Mouse (Mus musculus) forebrain, embryonic 16.5 days (tissue): ENCODE data around the gene Dgkq. TPM values are rescaled to one million over a fixed set of nuclear protein-coding genes. Genes with fewer than 3 reads are reported as not detected.

Experiments used
- ATAC-seq: fragments of 200-750 bp; cut with Nextera tagmentation; 2 replicates; pipeline ENCODE4 v1.8.0; 2017; ENCODE audit warnings: mild to moderate bottlenecking, moderate library complexity
- H3K27ac ChIP-seq: fragments of 300-500 bp; sonication (generic); 2 replicates; pipeline ENCODE4 v1.5.1; 2014; ENCODE audit warnings: low read length, control low read depth
- H3K27me3 ChIP-seq: fragments of 300-500 bp; sonication (generic); replicated peaks from 2 replicates; pipeline ENCODE4 v1.6.1; 2014; ENCODE audit warnings: low read length; ENCODE audit not compliant: control insufficient read depth, insufficient read depth
- H3K36me3 ChIP-seq: fragments of 300-500 bp; sonication (generic); 2 replicates; pipeline ENCODE4 v1.6.1; 2014; ENCODE audit not compliant: control insufficient read depth, insufficient read depth
- H3K4me1 ChIP-seq: fragments of 300-500 bp; sonication (generic); replicated peaks from 2 replicates; pipeline ENCODE4 v1.6.1; 2014; ENCODE audit warnings: low read length; ENCODE audit not compliant: control insufficient read depth, insufficient read depth
- H3K4me2 ChIP-seq: fragments of 300-500 bp; sonication (generic); 2 replicates; pipeline ENCODE4 v1.6.1; 2014; ENCODE audit warnings: mild to moderate bottlenecking, low read length, control low read depth
- H3K4me3 ChIP-seq: fragments of 300-500 bp; sonication (generic); replicated peaks from 2 replicates; pipeline ENCODE4 v1.5.1; 2014; ENCODE audit warnings: mild to moderate bottlenecking, low read length, control low read depth
- H3K9ac ChIP-seq: fragments of 300-500 bp; sonication (generic); replicated peaks from 2 replicates; pipeline ENCODE4 v1.6.1; 2014; ENCODE audit warnings: low read depth, low read length, control low read depth
- H3K9me3 ChIP-seq: fragments of 300-500 bp; sonication (generic); 2 replicates; pipeline ENCODE4 v1.6.1; 2016; ENCODE audit warnings: low read length; ENCODE audit not compliant: control insufficient read depth
- WGBS: fragments of 180-500 bp; shearing (Covaris S2); extraction: QIAGEN DNeasy Blood & Tissue Kit; methylation state at CpG from one replicate; pipeline ENCODE4 v1.1.7; 2014; 5-methylcytosine and 5-hydroxymethylcytosine counted together
- polyA plus RNA-seq: library from polyadenylated mRNA; unstranded; fragments of >200 nt; fragmentation: Nextera tagmentation; extraction: Ambion mirVana; gene quantifications from 2 replicates; pipeline ENCODE4 v1.2.1, GENCODE M21; 2015

Gene Dgkq
- polyA plus RNA-seq, 1 experiment from 2014 or later, result 31.9 TPM

DNA sequence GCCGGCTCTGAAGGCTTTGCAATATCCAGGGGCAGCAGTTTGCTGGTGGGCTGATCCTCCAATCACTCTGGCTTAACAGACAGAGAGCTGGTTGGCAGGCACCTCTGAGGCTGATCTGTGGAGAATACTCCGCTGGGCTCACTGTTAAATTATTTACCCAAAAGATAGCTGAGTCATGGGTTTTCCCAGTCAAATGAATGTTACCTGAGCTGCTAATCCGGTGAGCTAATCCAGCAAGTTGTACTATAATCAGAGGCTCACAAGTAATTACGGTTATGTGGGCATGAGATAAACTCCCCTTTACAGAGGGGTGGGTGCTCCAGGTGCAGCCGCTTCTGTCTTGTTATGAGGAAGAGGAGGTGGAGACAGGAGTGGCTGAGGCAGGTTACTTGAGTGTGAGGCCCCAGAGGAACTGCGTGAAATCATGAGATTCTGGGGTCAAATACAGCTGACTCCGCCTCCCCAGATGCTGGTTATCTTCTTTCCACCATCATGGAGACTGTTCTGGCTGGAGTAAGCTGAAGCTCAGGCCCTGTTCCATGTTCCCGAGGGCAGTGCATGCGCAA lies 5.9 kb upstream of the Dgkq start, which contains the start of gene Slc26a1:
Slc26a1 (minus strand) TSS at position 319 of the 566 bp plus-strand sequence.
- Histone ChIP-seq H3K4me3 (no peak within 1 kb of the TSS), H3K9me3 (no peaks in the 10 kb centered on the region), H3K4me1 (peaks cover 12% of the 10 kb centered on the region), H3K36me3 (peaks cover 11% of the 10 kb centered on the region; the same call in 1 of the 2 replicates), H3K27ac (no peak within 1 kb of the TSS), H3K9ac (no peak within 1 kb of the TSS), H3K4me2 (no peak within 1 kb of the TSS), H3K27me3 (no peaks in the 10 kb centered on the region)
- ATAC-seq, result no peak
- WGBS, result 85% methylated on average over 9 of the region's 9 CpGs

DNA sequence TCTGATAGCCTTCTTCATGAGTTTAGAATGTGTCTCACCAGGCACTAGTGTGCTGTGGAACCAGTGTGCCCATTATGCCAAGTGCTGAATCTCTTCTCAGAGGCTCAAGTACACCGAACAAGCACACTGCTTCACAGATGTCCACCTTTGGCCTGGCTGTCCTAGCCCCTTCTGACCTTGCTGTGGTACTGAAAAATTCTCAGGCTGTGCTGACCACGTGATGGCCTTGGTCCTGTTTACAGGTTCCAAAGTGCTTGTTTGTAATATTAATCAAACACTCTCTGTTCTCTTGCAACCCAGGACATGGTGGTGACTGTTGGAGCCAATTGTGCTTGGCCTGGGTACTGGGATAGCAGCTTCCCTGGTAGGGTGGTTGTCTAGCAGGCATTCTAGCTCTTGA lies 5.2 kb upstream of the Dgkq start:
- H3K36me3 ChIP-seq, result peaks cover 11% of the 10 kb centered on the region; the same call in 1 of the 2 replicates
- H3K4me1 ChIP-seq, result peaks cover 17% of the 10 kb centered on the region
- no peak overlapping the region for H3K27ac ChIP-seq
- H3K4me3 ChIP-seq, result no peak overlapping the region
- H3K9me3 ChIP-seq, result no peaks in the 10 kb centered on the region
- no peak overlapping the region for H3K9ac ChIP-seq
- no peaks in the 10 kb centered on the region for H3K27me3 ChIP-seq
- 91% methylated on average over 2 of the region's 2 CpGs for WGBS
- ATAC-seq, result no peak
- H3K4me2 ChIP-seq, result no peak overlapping the region

DNA sequence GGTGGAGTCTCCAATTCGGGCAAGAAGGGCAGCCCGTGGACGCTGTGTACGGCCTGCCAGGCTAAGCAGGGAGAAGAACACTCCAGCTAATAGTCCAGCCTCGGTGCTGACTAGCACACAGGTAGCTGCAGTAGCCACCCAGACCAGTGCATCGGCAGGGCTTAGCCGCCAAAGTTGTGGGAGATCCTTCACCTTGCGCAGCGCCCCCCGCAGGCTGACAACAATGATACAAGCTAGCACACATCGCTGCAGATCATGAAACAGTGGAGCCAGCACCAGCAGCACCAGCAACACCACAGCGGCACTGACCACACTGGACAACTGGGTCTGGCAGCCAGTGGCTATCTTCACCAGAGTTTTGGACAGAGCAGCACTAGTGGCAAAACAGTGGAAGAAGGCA lies 2.3 kb upstream of the Dgkq start:
- H3K4me3 ChIP-seq, result no peak overlapping the region
- no peak overlapping the region for H3K9ac ChIP-seq
- WGBS, result 93% methylated on average over 12 of the region's 12 CpGs
- H3K9me3 ChIP-seq, result no peaks in the 10 kb centered on the region
- peaks cover 17% of the 10 kb centered on the region for H3K4me1 ChIP-seq
- H3K27ac ChIP-seq, result no peak overlapping the region
- no peak for ATAC-seq
- no peaks in the 10 kb centered on the region for H3K27me3 ChIP-seq
- peaks cover 11% of the 10 kb centered on the region; the same call in 1 of the 2 replicates for H3K36me3 ChIP-seq
- no peak overlapping the region for H3K4me2 ChIP-seq

DNA sequence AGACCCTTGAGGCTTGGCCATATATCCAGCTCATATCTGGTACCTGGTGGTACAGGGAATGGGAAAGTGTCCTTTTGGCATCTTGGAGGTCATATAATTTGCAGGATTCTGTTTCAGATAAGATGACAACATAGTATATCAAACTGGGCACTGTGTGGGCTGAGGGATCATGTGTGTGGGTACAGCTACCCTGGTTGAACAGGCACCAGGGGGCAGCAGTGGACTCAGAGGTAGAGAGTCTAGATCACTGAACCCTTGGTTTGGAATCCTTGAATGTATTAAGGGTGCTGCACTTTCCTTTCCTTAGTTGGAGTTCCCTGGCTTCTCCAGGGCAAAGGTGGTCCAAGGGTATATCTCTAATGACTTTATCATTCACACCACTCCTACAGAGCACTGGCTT lies 1.3 kb upstream of the Dgkq start:
- ATAC-seq, result no peak
- H3K36me3 ChIP-seq, result peaks cover 11% of the 10 kb centered on the region; the same call in 1 of the 2 replicates
- no peak overlapping the region for H3K27ac ChIP-seq
- H3K4me1 ChIP-seq, result peaks cover 17% of the 10 kb centered on the region
- H3K9ac ChIP-seq, result no peak overlapping the region
- H3K9me3 ChIP-seq, result no peaks in the 10 kb centered on the region
- H3K27me3 ChIP-seq, result no peaks in the 10 kb centered on the region
- H3K4me3 ChIP-seq, result no peak overlapping the region
- H3K4me2 ChIP-seq, result no peak overlapping the region

DNA sequence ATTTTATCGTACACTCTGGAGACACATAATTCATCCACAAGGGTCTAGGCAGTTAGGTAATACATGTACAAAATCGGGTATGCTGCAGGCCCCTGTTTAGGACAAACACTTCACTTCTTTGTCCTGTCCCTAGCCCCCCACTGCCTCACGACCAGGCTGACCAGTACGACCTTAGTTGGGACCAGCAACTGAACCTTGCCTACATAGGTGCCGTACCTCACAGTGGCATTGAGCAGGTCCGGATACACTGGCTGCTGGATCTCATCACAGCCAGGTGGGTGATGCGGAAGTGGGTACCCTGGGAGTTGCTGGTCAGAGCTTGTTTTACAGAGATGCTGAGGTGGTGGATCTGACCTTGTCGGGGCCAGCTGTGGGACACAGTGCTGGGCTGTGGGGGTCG lies 514 bp upstream of the Dgkq start:
- Histone ChIP-seq H3K4me3 (peak overlapping the region; percentile 56; the same call in 1 of the 2 replicates), H3K4me2 (peak overlapping the region; percentile 67), H3K9me3 (no peaks in the 10 kb centered on the region), H3K36me3 (peaks cover 11% of the 10 kb centered on the region; the same call in 1 of the 2 replicates), H3K4me1 (peaks cover 17% of the 10 kb centered on the region), H3K27me3 (no peaks in the 10 kb centered on the region), H3K27ac (no peak overlapping the region), H3K9ac (peak overlapping the region; percentile 73; the same call in 1 of the 2 replicates)
- peak; percentile 5; the same call in 1 of the 2 replicates for ATAC-seq
- 83% methylated on average over 9 of the region's 9 CpGs for WGBS

DNA sequence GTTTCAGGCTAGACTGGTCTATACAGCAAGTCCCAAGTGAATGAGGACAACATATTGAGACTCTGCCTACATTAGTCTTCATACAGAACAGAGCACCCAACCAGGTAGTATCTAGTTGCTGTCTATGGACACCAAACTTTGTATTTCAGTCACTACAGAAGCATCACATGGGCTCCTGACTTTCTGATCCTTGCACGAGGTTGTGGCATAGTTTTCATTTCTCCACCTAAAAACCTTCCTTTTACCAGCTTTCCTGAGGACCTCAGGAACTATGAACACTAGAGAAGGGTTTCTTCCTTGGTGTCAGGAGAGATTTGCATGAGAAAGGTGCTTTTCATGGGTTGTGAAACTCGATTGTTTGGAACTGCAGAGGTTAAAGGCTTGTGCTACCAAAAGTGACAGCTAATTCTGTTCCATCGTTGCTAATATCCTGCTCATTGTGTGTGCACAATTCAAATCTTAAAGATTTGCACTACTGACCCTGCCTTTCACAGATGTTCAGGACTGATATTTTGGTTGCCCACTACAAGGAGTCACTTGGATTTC lies 1.0 kb downstream of the Dgkq start:
- Histone ChIP-seq H3K27me3 (no peaks in the 10 kb centered on the region), H3K4me1 (peaks cover 17% of the 10 kb centered on the region), H3K27ac (peak overlapping the region; percentile 88), H3K36me3 (peaks cover 11% of the 10 kb centered on the region; the same call in 1 of the 2 replicates), H3K4me3 (peak overlapping the region; percentile 56), H3K9me3 (no peaks in the 10 kb centered on the region), H3K9ac (peak overlapping the region; percentile 73), H3K4me2 (peak overlapping the region; percentile 67)
- WGBS, result 16% methylated on average over 3 of the region's 3 CpGs
- no peak; the same call in 1 of the 2 replicates for ATAC-seq

DNA sequence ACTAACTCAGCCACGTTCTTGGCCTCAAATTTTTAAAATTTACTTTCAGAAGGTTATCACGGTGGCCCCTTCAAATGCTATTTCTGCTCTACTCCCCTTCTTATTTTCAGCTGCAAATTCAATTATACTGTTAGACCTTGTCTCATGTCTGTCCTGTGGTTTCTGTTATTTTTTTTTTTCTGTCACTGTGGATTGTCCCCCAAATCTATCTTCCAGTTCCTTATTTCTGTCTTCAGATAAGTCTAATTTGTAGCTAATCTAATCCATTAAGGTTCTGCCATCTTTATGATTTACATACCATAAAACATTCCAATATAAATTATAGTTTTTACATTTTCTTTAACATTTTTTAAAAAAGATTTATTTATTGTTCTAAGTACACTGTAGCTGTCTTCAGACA lies 2.1 kb downstream of the Dgkq start:
- Histone ChIP-seq H3K4me3 (no peak overlapping the region), H3K36me3 (peaks cover 8% of the 10 kb centered on the region; the same call in 1 of the 2 replicates), H3K9me3 (no peaks in the 10 kb centered on the region), H3K27me3 (no peaks in the 10 kb centered on the region; the same call in 1 of the 2 replicates), H3K4me2 (no peak overlapping the region), H3K9ac (no peak overlapping the region), H3K27ac (no peak overlapping the region), H3K4me1 (peaks cover 17% of the 10 kb centered on the region)
- no peak for ATAC-seq
- 97% methylated on average over 2 of the region's 2 CpGs for WGBS

DNA sequence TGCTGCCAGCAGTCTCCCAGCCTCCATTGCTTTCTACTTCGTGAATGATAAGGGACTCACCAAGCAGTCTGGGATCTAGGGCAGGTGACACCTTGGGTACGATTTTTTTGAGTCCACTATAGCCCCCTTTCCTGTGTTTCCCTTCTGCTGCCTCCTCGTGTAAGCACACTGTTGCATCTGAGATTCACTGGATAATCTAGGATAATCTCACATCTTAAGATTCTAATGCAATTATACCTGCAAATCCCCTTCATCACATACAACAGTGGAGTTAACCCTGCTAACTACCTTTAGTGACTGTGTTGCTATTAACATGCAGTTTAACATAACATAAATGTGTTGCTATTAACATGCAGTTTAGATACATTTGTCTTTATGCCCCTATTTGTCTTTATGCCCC lies 4.4 kb downstream of the Dgkq start:
- Histone ChIP-seq H3K4me3 (no peak overlapping the region), H3K4me1 (peaks cover 16% of the 10 kb centered on the region), H3K27ac (no peak overlapping the region), H3K27me3 (no peaks in the 10 kb centered on the region; the same call in 1 of the 2 replicates), H3K9me3 (no peaks in the 10 kb centered on the region), H3K4me2 (no peak overlapping the region), H3K9ac (no peak overlapping the region), H3K36me3 (no peaks in the 10 kb centered on the region)
- no peak for ATAC-seq
- WGBS, result 36% methylated on average over 3 of the region's 3 CpGs

DNA sequence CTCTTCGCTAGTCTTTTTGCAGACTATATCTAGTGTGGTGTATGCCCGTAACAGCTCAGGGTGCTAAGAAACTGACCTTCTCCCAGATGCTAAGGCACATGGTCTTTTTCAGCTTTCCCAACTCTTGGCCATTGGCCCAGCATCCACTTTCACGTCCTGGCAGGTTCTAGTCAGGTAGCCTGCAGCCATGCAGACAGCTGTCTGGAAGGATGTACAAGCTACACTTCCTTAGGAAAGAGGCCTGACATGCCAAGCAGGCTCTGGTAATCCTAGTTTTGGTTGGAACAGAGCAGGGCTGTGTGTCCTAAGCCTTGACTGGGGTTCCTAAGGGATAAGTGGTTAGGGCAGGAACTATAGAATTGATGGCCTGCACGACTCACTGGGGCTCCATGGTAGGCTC lies 6.7 kb downstream of the Dgkq start:
- no peak overlapping the region for H3K4me2 ChIP-seq
- no peaks in the 10 kb centered on the region; the same call in 1 of the 2 replicates for H3K27me3 ChIP-seq
- 82% methylated on average over 4 of the region's 4 CpGs for WGBS
- H3K9me3 ChIP-seq, result no peaks in the 10 kb centered on the region
- no peak overlapping the region for H3K9ac ChIP-seq
- no peak overlapping the region for H3K4me3 ChIP-seq
- H3K36me3 ChIP-seq, result peaks cover under 1% of the 10 kb centered on the region; the same call in 1 of the 2 replicates
- peaks cover 16% of the 10 kb centered on the region for H3K4me1 ChIP-seq
- ATAC-seq, result no peak
- H3K27ac ChIP-seq, result no peak overlapping the region
